Mouse (Mus musculus) hindbrain, embryonic 13.5 days (tissue): Measurements from ENCODE around the gene Fzd4. TPM values are rescaled to one million over a fixed set of nuclear protein-coding genes. Genes with fewer than 3 reads are reported as not detected.

ENCODE experiments used
- ATAC-seq: fragments of 200-750 bp; cut with Nextera tagmentation; 2 replicates; pipeline ENCODE4 v1.8.0; 2017; ENCODE audit warnings: moderate TSS enrichment; ENCODE audit not compliant: low FRiP score
- H3K27ac ChIP-seq: fragments of 300-500 bp; sonication (generic); 2 replicates; pipeline ENCODE4 v1.5.1; 2015; ENCODE audit warnings: inconsistent platforms, mild to moderate bottlenecking, moderate library complexity
- H3K27me3 ChIP-seq: fragments of 300-500 bp; sonication (generic); 2 replicates; pipeline ENCODE4 v1.6.1; 2015; ENCODE audit warnings: mild to moderate bottlenecking, inconsistent platforms
- H3K36me3 ChIP-seq: fragments of 300-500 bp; sonication (generic); 2 replicates; pipeline ENCODE4 v1.6.1; 2015; ENCODE audit warnings: mild to moderate bottlenecking, inconsistent platforms
- H3K4me1 ChIP-seq: fragments of 300-500 bp; sonication (generic); replicated peaks from 2 replicates; pipeline ENCODE4 v1.6.1; 2015; ENCODE audit warnings: inconsistent platforms
- H3K4me2 ChIP-seq: fragments of 300-500 bp; sonication (generic); 2 replicates; pipeline ENCODE4 v1.6.1; 2015; ENCODE audit warnings: inconsistent platforms, mild to moderate bottlenecking, moderate library complexity
- H3K4me3 ChIP-seq: fragments of 300-500 bp; sonication (generic); 2 replicates; pipeline ENCODE4 v1.5.1; 2015; ENCODE audit warnings: mild to moderate bottlenecking, inconsistent platforms
- H3K9ac ChIP-seq: fragments of 300-500 bp; sonication (generic); 2 replicates; pipeline ENCODE4 v1.6.1; 2015; ENCODE audit warnings: mild to moderate bottlenecking, inconsistent platforms
- H3K9me3 ChIP-seq: fragments of 300-500 bp; sonication (generic); 2 replicates; pipeline ENCODE4 v1.6.1; 2016; ENCODE audit warnings: inconsistent platforms
- WGBS: fragments of 180-500 bp; shearing (Covaris S2); methylation state at CpG from one replicate; pipeline ENCODE4 v1.1.7; 2015; 5-methylcytosine and 5-hydroxymethylcytosine counted together
- polyA plus RNA-seq: library from polyadenylated mRNA; unstranded; fragments of >200 nt; fragmentation: Nextera tagmentation; extraction: Ambion mirVana; gene quantifications from 2 replicates; pipeline ENCODE4 v1.2.1, GENCODE M21; 2015

The Fzd4 gene
- polyA plus RNA-seq, 1 experiment from 2014 or later, result 2.1 TPM

- Histone ChIP-seq H3K36me3 (no peaks in the 10 kb centered on the region), H3K27me3 (no peaks in the 10 kb centered on the region), H3K27ac (no peak overlapping the region), H3K4me1 (no peaks in the 10 kb centered on the region), H3K9me3 (no peaks in the 10 kb centered on the region), H3K4me3 (no peak overlapping the region), H3K9ac (no peak overlapping the region), H3K4me2 (no peak overlapping the region)
- ATAC-seq, result no peak
- WGBS, result 92% methylated on average over 3 of the region's 3 CpGs
Observed at GRCm38 (mm10) chr7:89388981-89389380, 15.2 kb upstream of the Fzd4 start.

- H3K27me3 ChIP-seq, result no peaks in the 10 kb centered on the region
- H3K27ac ChIP-seq, result no peak overlapping the region
- H3K9me3 ChIP-seq, result 0 out of 2 replicates have a peak, but pooled peaks cover 4% of the 10 kb centered on the region
- H3K36me3 ChIP-seq, result no peaks in the 10 kb centered on the region
- H3K4me2 ChIP-seq, result no peak overlapping the region
- no peak for ATAC-seq
- H3K4me1 ChIP-seq, result no peaks in the 10 kb centered on the region
- H3K9ac ChIP-seq, result no peak overlapping the region
- 77% methylated on average over 2 of the region's 2 CpGs for WGBS
- no peak overlapping the region for H3K4me3 ChIP-seq
Observed at GRCm38 (mm10) chr7:89390660-89391059, 13.5 kb upstream of the Fzd4 start.

- WGBS, result 90% methylated on average over 3 of the region's 3 CpGs
- no peak overlapping the region for H3K4me2 ChIP-seq
- H3K27ac ChIP-seq, result no peak overlapping the region
Observed at GRCm38 (mm10) chr7:89391281-89391680, 12.9 kb upstream of the Fzd4 start.

GRCm38 (mm10) chr7:89391831-89392230 lies 12.3 kb upstream of the Fzd4 start:
- whole genome bisulfite sequencing, result 86% methylated on average over 4 of the region's 4 CpGs
- no peaks in the 10 kb centered on the region for H3K4me1 ChIP-seq
- no peak overlapping the region for H3K4me3 ChIP-seq

More at GRCm38 (mm10) chr7:89391281-89391680, 12.9 kb upstream of the Fzd4 start:
- H3K36me3 ChIP-seq, result no peaks in the 10 kb centered on the region
- 0 out of 2 replicates have a peak, but pooled peaks cover 4% of the 10 kb centered on the region for H3K9me3 ChIP-seq
- no peaks in the 10 kb centered on the region for H3K4me1 ChIP-seq
- no peak overlapping the region for H3K9ac ChIP-seq
- no peak overlapping the region for H3K4me3 ChIP-seq
- H3K27me3 ChIP-seq, result no peaks in the 10 kb centered on the region
- no peak for ATAC-seq

GRCm38 (mm10) chr7:89392388-89392787 lies 11.8 kb upstream of the Fzd4 start:
- Histone ChIP-seq H3K36me3 (no peaks in the 10 kb centered on the region), H3K27ac (no peak overlapping the region), H3K4me2 (no peak overlapping the region), H3K4me1 (no peaks in the 10 kb centered on the region), H3K4me3 (no peak overlapping the region), H3K9me3 (0 out of 2 replicates have a peak, but pooled peaks cover 4% of the 10 kb centered on the region), H3K27me3 (no peaks in the 10 kb centered on the region), H3K9ac (no peak overlapping the region)
- no peak for ATAC-seq
- WGBS, result 72% methylated on average over 4 of the region's 4 CpGs

More at GRCm38 (mm10) chr7:89391831-89392230, 12.3 kb upstream of the Fzd4 start:
- Histone ChIP-seq H3K27ac (no peak overlapping the region), H3K4me2 (no peak overlapping the region), H3K36me3 (no peaks in the 10 kb centered on the region), H3K9ac (no peak overlapping the region), H3K9me3 (0 out of 2 replicates have a peak, but pooled peaks cover 4% of the 10 kb centered on the region), H3K27me3 (no peaks in the 10 kb centered on the region)
- no peak for ATAC-seq

- WGBS, result 100% methylated on average over 1 of the region's 1 CpGs
- Histone ChIP-seq H3K27ac (no peak overlapping the region), H3K9ac (no peak overlapping the region), H3K4me1 (no peaks in the 10 kb centered on the region), H3K9me3 (0 out of 2 replicates have a peak, but pooled peaks cover 4% of the 10 kb centered on the region), H3K4me2 (no peak overlapping the region), H3K4me3 (no peak overlapping the region), H3K27me3 (no peaks in the 10 kb centered on the region), H3K36me3 (no peaks in the 10 kb centered on the region)
- ATAC-seq, result no peak
Observed at GRCm38 (mm10) chr7:89392825-89393224, 11.3 kb upstream of the Fzd4 start.

GRCm38 (mm10) chr7:89395399-89395798 lies 8.8 kb upstream of the Fzd4 start:
- H3K4me1 ChIP-seq, result no peaks in the 10 kb centered on the region
- H3K9ac ChIP-seq, result no peak overlapping the region
- no peak overlapping the region for H3K4me2 ChIP-seq
- 0 out of 2 replicates have a peak, but pooled peaks cover 4% of the 10 kb centered on the region for H3K9me3 ChIP-seq
- H3K4me3 ChIP-seq, result no peak overlapping the region
- ATAC-seq, result no peak
- H3K27me3 ChIP-seq, result no peaks in the 10 kb centered on the region
- H3K36me3 ChIP-seq, result no peaks in the 10 kb centered on the region
- WGBS, result 87% methylated on average over 1 of the region's 1 CpGs
- H3K27ac ChIP-seq, result no peak overlapping the region

GRCm38 (mm10) chr7:89396386-89396785 lies 7.8 kb upstream of the Fzd4 start:
- Histone ChIP-seq H3K9me3 (0 out of 2 replicates have a peak, but pooled peaks cover 4% of the 10 kb centered on the region), H3K4me1 (peaks cover 5% of the 10 kb centered on the region; the same call in 1 of the 2 replicates), H3K36me3 (no peaks in the 10 kb centered on the region), H3K9ac (no peak overlapping the region), H3K27ac (no peak overlapping the region), H3K4me3 (no peak overlapping the region), H3K27me3 (0 out of 2 replicates have a peak, but pooled peaks cover under 1% of the 10 kb centered on the region), H3K4me2 (no peak overlapping the region)
- WGBS, result 75% methylated on average over 8 of the region's 8 CpGs
- no peak for ATAC-seq

GRCm38 (mm10) chr7:89397837-89398534 lies 6.2 kb upstream of the Fzd4 start:
- Histone ChIP-seq H3K4me1 (peaks cover 15% of the 10 kb centered on the region; the same call in 1 of the 2 replicates), H3K9ac (no peak overlapping the region), H3K9me3 (0 out of 2 replicates have a peak, but pooled peaks cover 4% of the 10 kb centered on the region), H3K36me3 (no peaks in the 10 kb centered on the region), H3K27me3 (peaks cover 8% of the 10 kb centered on the region), H3K4me3 (no peak overlapping the region), H3K4me2 (no peak overlapping the region), H3K27ac (no peak overlapping the region)
- WGBS, result 73% methylated on average over 3 of the region's 3 CpGs
- ATAC-seq, result no peak

GRCm38 (mm10) chr7:89400721-89401120 lies 3.4 kb upstream of the Fzd4 start:
- no peak overlapping the region for H3K9ac ChIP-seq
- H3K27ac ChIP-seq, result no peak overlapping the region
- H3K36me3 ChIP-seq, result no peaks in the 10 kb centered on the region
- H3K4me3 ChIP-seq, result no peak overlapping the region
- 66% methylated on average over 2 of the region's 2 CpGs for WGBS
- no peak for ATAC-seq
- H3K27me3 ChIP-seq, result peaks cover 19% of the 10 kb centered on the region
- H3K9me3 ChIP-seq, result no peaks in the 10 kb centered on the region
- H3K4me1 ChIP-seq, result peaks cover 27% of the 10 kb centered on the region
- H3K4me2 ChIP-seq, result no peak overlapping the region

- WGBS, result 44% methylated on average over 11 of the region's 11 CpGs
- Histone ChIP-seq H3K4me1 (peaks cover 27% of the 10 kb centered on the region), H3K9me3 (no peaks in the 10 kb centered on the region), H3K36me3 (no peaks in the 10 kb centered on the region), H3K27ac (no peak overlapping the region), H3K4me3 (no peak overlapping the region), H3K9ac (no peak overlapping the region), H3K27me3 (peaks cover 19% of the 10 kb centered on the region), H3K4me2 (no peak overlapping the region)
- ATAC-seq, result no peak
Observed at GRCm38 (mm10) chr7:89401136-89401858, 2.9 kb upstream of the Fzd4 start.

- Histone ChIP-seq H3K27ac (no peak overlapping the region), H3K9ac (no peak overlapping the region), H3K27me3 (peaks cover 19% of the 10 kb centered on the region), H3K4me3 (no peak overlapping the region), H3K4me2 (no peak overlapping the region), H3K4me1 (peaks cover 27% of the 10 kb centered on the region), H3K9me3 (no peaks in the 10 kb centered on the region), H3K36me3 (no peaks in the 10 kb centered on the region)
- WGBS, result 70% methylated on average over 3 of the region's 3 CpGs
- no peak for ATAC-seq
Observed at GRCm38 (mm10) chr7:89401936-89402335, 2.2 kb upstream of the Fzd4 start.
